Mouse (Mus musculus) E14TG2a.4 (cell line): Measurements from ENCODE around the gene Heatr1.

ENCODE experiments used
- H3K27me3 ChIP-seq: 2 replicates; pipeline ENCODE4 v1.6.1; 2014; ENCODE audit warnings: low read length, control low read depth; ENCODE audit not compliant: insufficient read depth
- H3K36me3 ChIP-seq: 2 replicates; pipeline ENCODE4 v1.6.1; 2014; ENCODE audit warnings: low read length, control low read depth; ENCODE audit not compliant: insufficient read depth
- H3K4me1 ChIP-seq: replicated peaks from 2 replicates; pipeline ENCODE4 v1.6.1; 2014; ENCODE audit warnings: low read depth, low read length, control low read depth
- H3K4me3 ChIP-seq: replicated peaks from 2 replicates; pipeline ENCODE4 v1.5.1; 2014; ENCODE audit warnings: mild to moderate bottlenecking, low read length
- H3K9me3 ChIP-seq: 2 replicates; pipeline ENCODE4 v1.6.1; 2014; ENCODE audit warnings: low read length, control low read depth
- CTCF ChIP-seq: conservative IDR thresholded peaks from 2 replicates; pipeline ENCODE4 v1.5.1; 2014; ENCODE audit warnings: low read length
- NANOG ChIP-seq: IDR thresholded peaks from 2 replicates; pipeline ENCODE4 v1.6.1; 2014; ENCODE audit warnings: borderline replicate concordance, low read length, mixed read lengths
- POU5F1 ChIP-seq: IDR thresholded peaks from 2 replicates; pipeline ENCODE4 v1.6.1; 2014; ENCODE audit warnings: low read length, borderline replicate concordance

Gene Heatr1

DNA sequence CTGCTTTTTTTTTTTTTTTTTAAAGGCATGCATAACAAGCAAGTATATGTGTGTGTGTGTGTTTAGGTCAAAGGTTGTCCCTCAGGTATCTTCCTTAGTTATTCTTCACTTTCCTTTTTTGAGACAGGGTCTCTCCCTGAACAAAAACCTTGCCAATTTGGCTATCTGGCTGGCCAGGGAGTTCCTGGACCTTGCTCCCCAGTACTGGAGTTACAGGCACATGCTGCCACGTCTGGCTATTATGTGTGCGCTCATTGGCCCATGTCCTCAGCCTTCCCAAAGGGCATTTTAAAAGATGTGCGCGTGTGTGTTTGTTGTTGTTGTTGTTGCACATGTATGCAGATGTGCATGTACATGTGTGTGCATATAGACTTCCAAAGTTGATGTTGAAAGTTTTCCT, 82.1 kb downstream of the Heatr1 start:
- H3K4me3 ChIP-seq: no peak overlapping the region
- H3K4me1 ChIP-seq: peaks cover 43% of the 10 kb centered on the region
- no peaks in the 10 kb centered on the region for H3K36me3 ChIP-seq
- TF ChIP-seq CTCF: no peak
- TF ChIP-seq NANOG: no peak
- TF ChIP-seq POU5F1: no peak
- H3K9me3 ChIP-seq: no peaks in the 10 kb centered on the region
- peaks cover 14% of the 10 kb centered on the region for H3K27me3 ChIP-seq

DNA sequence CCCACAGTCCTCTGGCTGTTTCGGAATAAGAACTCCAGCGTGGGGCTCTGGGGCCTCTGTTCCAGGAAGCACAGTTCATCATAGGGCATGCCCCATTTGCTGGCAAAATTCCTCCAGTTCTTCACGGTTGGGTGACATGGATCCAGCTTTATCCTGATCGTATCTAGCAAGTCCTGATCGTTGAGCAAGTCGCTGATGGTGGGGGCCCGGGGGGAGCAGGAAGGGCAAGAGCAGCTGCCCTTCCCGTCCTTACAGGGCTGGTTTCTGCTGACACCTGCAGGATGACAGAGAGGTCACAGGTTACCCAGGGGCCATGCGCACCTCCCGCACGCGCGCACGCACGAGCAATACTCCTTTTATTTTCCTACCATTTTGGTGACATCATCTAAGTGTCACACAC, 83.5 kb downstream of the Heatr1 start:
- H3K9me3 ChIP-seq: no peaks in the 10 kb centered on the region
- H3K36me3 ChIP-seq: no peaks in the 10 kb centered on the region
- peak overlapping the region; percentile 67 for H3K4me3 ChIP-seq
- TF ChIP-seq CTCF (no peak), NANOG (no peak), POU5F1 (no peak)
- peaks cover 39% of the 10 kb centered on the region for H3K4me1 ChIP-seq
- peaks cover 14% of the 10 kb centered on the region for H3K27me3 ChIP-seq

DNA sequence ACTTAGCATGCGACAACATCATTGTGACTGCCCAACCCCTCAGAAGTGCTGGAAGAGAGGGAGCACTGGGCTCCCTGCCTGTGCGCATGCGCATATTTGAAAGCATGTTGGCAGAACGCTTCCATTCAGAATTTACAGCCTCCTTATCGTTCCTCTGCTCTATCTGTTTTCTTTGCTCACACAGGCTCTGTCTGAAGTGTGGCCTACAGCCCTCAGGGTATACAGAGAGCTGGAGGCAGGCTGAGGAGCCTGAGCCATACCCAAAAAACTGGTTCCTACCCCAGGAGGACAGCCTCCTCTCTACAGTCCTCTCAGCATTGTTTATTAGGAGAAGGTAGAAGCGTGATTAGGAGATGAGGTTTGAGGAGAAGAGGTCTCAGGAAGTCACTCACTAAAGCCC, 85.0 kb downstream of the Heatr1 start:
- H3K27me3 ChIP-seq: peaks cover 14% of the 10 kb centered on the region
- H3K9me3 ChIP-seq: no peaks in the 10 kb centered on the region
- TF ChIP-seq POU5F1: no peak
- TF ChIP-seq CTCF: no peak
- TF ChIP-seq NANOG: no peak
- no peaks in the 10 kb centered on the region for H3K36me3 ChIP-seq
- H3K4me1 ChIP-seq: peaks cover 37% of the 10 kb centered on the region
- H3K4me3 ChIP-seq: no peak overlapping the region

DNA sequence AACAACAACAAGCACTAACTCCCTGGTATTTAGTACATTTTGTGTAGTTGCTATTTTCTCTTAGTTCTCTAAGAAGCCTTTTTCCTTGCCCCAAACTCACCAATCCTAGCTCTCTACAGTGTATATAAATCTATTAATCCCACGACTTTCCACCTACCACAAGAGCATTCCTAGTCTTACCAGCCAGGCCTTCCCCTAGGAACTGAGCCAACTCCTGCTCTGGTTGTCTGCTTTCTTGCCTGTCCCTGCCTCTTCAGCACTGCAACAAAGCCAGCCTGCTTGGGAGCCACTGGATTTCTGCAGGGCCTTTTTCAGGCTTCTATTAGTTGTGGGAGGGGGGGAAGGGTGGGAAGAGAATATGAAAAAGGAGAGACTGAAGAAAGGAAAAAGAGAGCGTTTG, 90.4 kb downstream of the Heatr1 start:
- Histone ChIP-seq H3K4me3 (no peak overlapping the region), H3K9me3 (no peaks in the 10 kb centered on the region), H3K4me1 (peaks cover 12% of the 10 kb centered on the region), H3K27me3 (no peaks in the 10 kb centered on the region; the same call in 1 of the 2 replicates), H3K36me3 (no peaks in the 10 kb centered on the region)
- no peak for TF ChIP-seq CTCF
- no peak for TF ChIP-seq POU5F1
- no peak for TF ChIP-seq NANOG

DNA sequence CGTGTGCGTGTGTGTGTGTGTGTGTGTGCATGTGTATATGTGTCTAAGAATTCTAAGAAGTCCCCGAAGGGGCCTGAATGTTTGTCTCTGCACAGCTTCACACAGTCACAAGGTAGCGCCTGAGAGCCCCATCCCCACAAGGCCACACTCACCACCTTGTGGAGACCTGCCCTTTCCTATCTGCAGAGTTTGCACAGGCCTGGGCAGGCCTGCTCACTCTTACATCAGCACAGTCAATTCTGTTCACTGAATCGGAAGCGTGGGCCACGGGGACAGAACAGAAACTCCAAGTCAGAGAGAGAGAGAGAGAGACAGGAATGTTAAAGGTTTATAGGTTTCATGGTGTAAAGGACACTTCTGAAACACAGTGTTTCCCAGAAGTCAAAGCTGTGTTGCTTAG, 90.8 kb downstream of the Heatr1 start:
- no peaks in the 10 kb centered on the region for H3K36me3 ChIP-seq
- no peaks in the 10 kb centered on the region for H3K9me3 ChIP-seq
- TF ChIP-seq POU5F1 (no peak), NANOG (no peak), CTCF (no peak)
- no peak overlapping the region for H3K4me3 ChIP-seq
- H3K4me1 ChIP-seq: peaks cover 8% of the 10 kb centered on the region
- H3K27me3 ChIP-seq: no peaks in the 10 kb centered on the region; the same call in 1 of the 2 replicates
